10 mouse cellular contexts compared by ENCODE assay signal in genomic region chr5:54181327-54181863, GRCm38 (mm10).
DNase-seq lines count a peak whose midpoint lies in the region; ATAC-seq and TF ChIP-seq lines count a peak whose summit lies in the region.
"Had no signal": no experiment of that assay in that cellular context is flagged by ENCODE, and none has a peak within 500 bp of the region (broad histone marks: within the 10 kb centered on the region; RNA-seq: fewer than 3 reads in every experiment).

No protein-coding gene starts in this region.

- DNase-seq in heart, embryonic 10.5 days (ENCODE audit: low spot score) = no peak
- no peak for DNase-seq in heart, adult 11 months
- DNase-seq in Muller cell, postnatal 12 days (ENCODE audit: inconsistent ontology term) = peak; percentile 6
- no peak for DNase-seq in forebrain, postnatal 0 days
- DNase-seq in midbrain, embryonic 14.5 days = peak; percentile 80
- DNase-seq in layer of hippocampus, adult 8-10 months (ENCODE audit: low spot score in 2 of 2) = no peak
- DNase-seq in thymus, postnatal 10 days (ENCODE audit: low spot score in 2 of 2) = no peak
- DNase-seq: right cerebral cortex, postnatal 4 days had no signal

- 24% methylated on average over 13 of the region's 13 CpGs for WGBS in heart, embryonic 10.5 days
- WGBS in forebrain, postnatal 0 days = 11% methylated on average over 13 of the region's 13 CpGs
- 14% methylated on average over 13 of the region's 13 CpGs for WGBS in midbrain, embryonic 14.5 days

- peak overlapping the region; percentile 81; the same call in 1 of the 2 replicates for H3K27ac ChIP-seq in heart, embryonic 10.5 days
- 0 out of 2 replicates have a peak overlapping the region, but pooled peaks have one; percentile 21 for H3K27ac ChIP-seq in forebrain, postnatal 0 days (ENCODE audit: low read depth, low read length)
- peak overlapping the region; percentile 49 for H3K27ac ChIP-seq in midbrain, embryonic 14.5 days (replicated peaks; ENCODE audit: low read depth, low read length)
- H3K27ac ChIP-seq: left cerebral cortex, adult 2 months had no signal

- peaks cover 36% of the 10 kb centered on the region for H3K4me1 ChIP-seq in heart, embryonic 10.5 days
- no peaks in the 10 kb centered on the region for H3K4me1 ChIP-seq in forebrain, postnatal 0 days (ENCODE audit: insufficient read depth)
- H3K4me1 ChIP-seq in midbrain, embryonic 14.5 days (ENCODE audit: control insufficient read depth, insufficient read depth, low read length) = peaks cover 21% of the 10 kb centered on the region

- no peak for TF ChIP-seq CTCF in forebrain, postnatal 0 days (IDR thresholded peaks at IDR 0.05; ENCODE audit: low read depth)

- no peak overlapping the region for H3K4me3 ChIP-seq in heart, embryonic 10.5 days
- H3K4me3 ChIP-seq in forebrain, postnatal 0 days (ENCODE audit: low read depth, low read length) = peak overlapping the region; percentile 21; the same call in 1 of the 2 replicates
- H3K4me3 ChIP-seq in midbrain, embryonic 14.5 days (replicated peaks; ENCODE audit: low read depth, low read length) = peak overlapping the region; percentile 12; the same call in 1 of the 2 replicates
- H3K4me3 ChIP-seq: left cerebral cortex, adult 2 months had no signal

- 0 out of 2 replicates have a peak overlapping the region, but pooled peaks have one; percentile 18 for H3K9ac ChIP-seq in forebrain, postnatal 0 days
- no peak overlapping the region for H3K9ac ChIP-seq in midbrain, embryonic 14.5 days (replicated peaks; ENCODE audit: low read length)

- no peaks in the 10 kb centered on the region for H3K9me3 ChIP-seq in heart, embryonic 10.5 days
- H3K9me3 ChIP-seq in forebrain, postnatal 0 days (ENCODE audit: low read length) = no peaks in the 10 kb centered on the region
- H3K9me3 ChIP-seq in midbrain, embryonic 14.5 days (ENCODE audit: control insufficient read depth, low read length) = no peaks in the 10 kb centered on the region

- ATAC-seq in forebrain, postnatal 0 days = no peak; the same call in 1 of the 2 replicates
- ATAC-seq in midbrain, embryonic 14.5 days (ENCODE audit: low FRiP score, low TSS enrichment) = peak; percentile 83; the same call in 1 of the 2 replicates
- no peak for ATAC-seq in CD4-positive, CD25-positive, alpha-beta regulatory T cell, adult 4 months

- no peaks in the 10 kb centered on the region for H3K27me3 ChIP-seq in heart, embryonic 10.5 days (ENCODE audit: insufficient read depth, poor library complexity, severe bottlenecking)
- no peaks in the 10 kb centered on the region for H3K27me3 ChIP-seq in forebrain, postnatal 0 days (ENCODE audit: insufficient read depth, low read length)
- no peaks in the 10 kb centered on the region for H3K27me3 ChIP-seq in midbrain, embryonic 14.5 days (ENCODE audit: control insufficient read depth, insufficient read depth, low read length)

- H3K36me3 ChIP-seq in heart, embryonic 10.5 days = no peaks in the 10 kb centered on the region
- no peaks in the 10 kb centered on the region for H3K36me3 ChIP-seq in forebrain, postnatal 0 days (ENCODE audit: insufficient read depth)
- no peaks in the 10 kb centered on the region for H3K36me3 ChIP-seq in midbrain, embryonic 14.5 days (ENCODE audit: control insufficient read depth, insufficient read depth, low read length)

- peak overlapping the region; percentile 47 for H3K4me2 ChIP-seq in forebrain, postnatal 0 days (ENCODE audit: low read depth)
- peak overlapping the region; percentile 49 for H3K4me2 ChIP-seq in midbrain, embryonic 14.5 days (ENCODE audit: low read length)

Comparison
In these comparisons a context has a peak if more than half of its experiments do, and no peak if none do; other contexts are left out.
1. DNase-seq: peak in Muller cell, postnatal 12 days (single experiment) and midbrain, embryonic 14.5 days (single experiment); none in heart, embryonic 10.5 days (single experiment), heart, adult 11 months (single experiment), forebrain, postnatal 0 days (single experiment), layer of hippocampus, adult 8-10 months (0 of 2) and thymus, postnatal 10 days (0 of 2).
2. H3K27ac ChIP-seq: peak in every context shown above with its lines; median percentile 81 in heart, embryonic 10.5 days; 49 in midbrain, embryonic 14.5 days; 21 in forebrain, postnatal 0 days.